Mouse (Mus musculus) mesoderm, embryonic 11.5 days (tissue): ENCODE results near the gene Etv6.
"Not testable (repeated sequence)": the region's sequence is repeated elsewhere in the genome, so short reads cannot be mapped to it uniquely, and the experiment has no call there.

Source experiments
- DNase-seq: peaks from one replicate; pipeline ENCODE4 v3.0.0-alpha.2; 2012; ENCODE audit warnings: low read depth, low spot score

Gene Etv6

DNA sequence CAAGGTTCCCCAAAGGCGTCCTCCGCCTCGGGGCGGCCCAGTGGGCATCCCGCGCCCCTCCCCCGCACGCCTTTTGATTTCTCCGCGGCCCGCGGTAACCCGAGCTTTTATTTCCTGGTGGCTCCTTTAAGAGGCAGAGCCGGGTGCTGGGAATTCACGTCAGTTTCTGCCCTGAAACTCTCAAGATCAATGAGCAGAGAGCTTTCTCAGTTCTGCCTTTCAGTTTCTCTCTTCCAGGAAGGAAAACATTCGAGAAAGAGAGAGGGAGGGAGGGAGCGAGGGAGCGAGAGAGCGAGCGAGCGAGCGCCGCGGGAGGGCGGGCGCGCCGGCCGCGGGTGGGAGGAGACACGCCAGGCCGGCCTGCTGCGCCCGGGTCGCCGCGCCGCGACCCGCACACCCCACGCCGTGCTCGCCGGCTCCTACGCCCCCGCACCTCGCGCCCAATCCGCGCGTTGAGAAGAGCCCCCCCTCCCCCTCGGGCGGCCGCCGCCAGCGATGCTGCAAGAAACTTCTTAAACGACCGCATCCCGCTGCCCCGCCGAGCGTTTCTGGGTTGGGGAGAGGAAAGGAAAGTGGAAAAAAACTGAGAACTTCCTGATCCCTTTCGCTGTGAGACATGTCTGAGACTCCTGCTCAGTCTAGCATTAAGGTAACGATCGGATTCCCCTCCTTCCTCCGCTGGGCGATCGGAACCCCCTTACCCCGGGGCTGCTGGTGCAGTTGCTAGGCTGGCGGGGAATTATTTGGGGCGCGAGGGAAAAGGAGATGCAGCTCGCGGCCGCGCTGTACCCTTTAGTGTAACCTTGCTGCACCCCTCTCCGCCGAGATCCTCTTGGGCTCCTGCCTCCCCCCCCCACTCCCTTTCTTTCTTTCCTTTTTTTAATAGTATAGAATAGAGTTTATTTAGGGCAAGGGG, at the start of gene Etv6:
Gene Etv6, plus strand, starts transcription at position 211 of the 916 bp plus-strand sequence.
- DNase-seq = peak; percentile 87

DNA sequence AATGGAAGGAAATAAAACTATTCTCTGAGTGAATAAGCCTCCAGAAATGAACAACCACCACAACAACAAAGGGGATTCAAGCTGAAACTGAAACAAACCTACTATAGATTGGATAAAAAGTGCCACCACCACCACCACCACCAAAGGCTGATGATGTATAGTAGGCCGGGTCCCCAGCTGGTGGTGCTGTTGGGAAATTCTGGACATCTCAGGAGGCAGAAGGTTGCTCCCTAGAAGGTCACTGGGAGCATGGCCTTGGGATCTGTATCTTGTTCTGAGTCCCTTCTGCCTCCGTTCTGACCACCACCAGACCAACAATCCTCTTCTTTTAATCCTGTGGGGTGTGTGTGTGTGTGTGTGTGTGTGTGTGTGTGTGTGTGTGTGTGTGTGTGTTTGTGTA, 49.3 kb upstream of the Etv6 start:
- no peak for DNase-seq

GRCm38 (mm10) chr6:133987068-133987591, 48.4 kb upstream of the Etv6 start:
- DNase-seq = no peak

- no peak for DNase-seq
Observed at GRCm38 (mm10) chr6:133988011-133988410, 47.5 kb upstream of the Etv6 start.

- DNase-seq = no peak
Observed at GRCm38 (mm10) chr6:133997461-133997860, 38.0 kb upstream of the Etv6 start.

- no peak for DNase-seq
Observed at GRCm38 (mm10) chr6:133997935-133998334, 37.6 kb upstream of the Etv6 start.

DNA sequence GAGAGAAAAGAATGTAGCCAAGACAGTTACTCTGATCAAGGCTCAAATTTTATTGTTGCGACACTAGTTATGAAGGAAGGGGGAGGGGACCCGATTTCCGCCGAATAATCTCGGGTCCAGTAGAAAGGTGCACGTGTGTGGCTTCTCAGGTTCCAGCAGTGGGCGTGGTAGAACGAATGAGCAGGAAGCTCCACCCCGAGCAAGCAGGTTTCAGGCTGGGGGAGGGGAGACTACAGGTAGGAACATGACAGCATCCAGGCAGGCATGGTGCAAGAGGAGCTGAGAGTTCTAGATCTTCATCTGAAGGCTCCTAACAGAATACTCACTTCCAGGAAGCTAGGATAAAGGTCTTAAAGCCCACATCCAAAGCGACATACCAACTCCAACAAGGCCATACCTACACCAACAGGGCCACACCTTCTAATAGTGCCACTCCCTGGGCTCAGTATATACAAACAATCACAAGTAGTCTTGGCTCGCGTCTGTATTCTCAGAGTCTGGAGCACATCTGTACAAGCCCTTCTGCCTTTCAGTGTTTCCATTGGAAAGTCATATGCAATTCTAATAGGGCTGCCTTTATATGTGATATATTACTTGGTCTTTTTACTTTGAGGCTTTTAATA, 20.9 kb upstream of the Etv6 start:
- not testable (repeated sequence) for DNase-seq

DNA sequence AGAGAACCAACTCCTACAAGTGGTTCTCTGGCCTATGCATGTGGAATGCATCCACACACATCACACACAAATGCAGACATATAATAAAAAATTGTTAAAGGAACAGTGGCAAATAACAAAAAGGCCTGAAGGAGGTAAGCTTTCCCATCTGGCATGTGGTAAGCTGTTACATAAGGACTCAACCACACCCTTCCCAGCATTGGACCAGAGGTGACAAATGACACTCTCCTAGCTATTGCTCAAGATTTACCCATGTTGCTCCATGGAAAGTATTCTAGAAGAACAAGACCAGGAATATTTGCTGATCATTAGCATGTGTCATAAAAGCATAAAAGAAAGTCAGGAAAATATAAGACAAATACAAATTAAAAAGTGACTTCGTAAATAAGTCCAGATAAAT, 16.7 kb upstream of the Etv6 start:
- no peak for DNase-seq

- DNase-seq = no peak
Observed at GRCm38 (mm10) chr6:134020821-134021220, 14.7 kb upstream of the Etv6 start.

DNA sequence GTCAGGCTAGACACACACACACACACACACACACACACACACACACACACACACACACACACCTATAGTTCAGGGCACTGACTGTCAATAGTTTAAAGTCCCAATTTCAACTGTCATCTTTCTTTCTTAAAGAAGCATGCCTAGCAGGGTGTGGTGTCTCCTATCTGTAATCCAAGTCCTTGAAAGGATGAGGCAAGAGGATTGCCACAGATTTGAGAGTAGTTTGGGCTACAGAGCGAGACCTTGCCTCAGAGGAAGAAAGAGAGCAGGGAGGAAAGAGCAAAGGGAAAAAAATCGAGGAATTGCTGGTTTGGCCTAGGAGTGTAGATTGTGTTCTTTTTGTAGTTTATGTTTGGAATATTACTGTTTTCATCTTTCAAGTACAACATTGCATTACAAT, 9.2 kb upstream of the Etv6 start:
- no peak for DNase-seq

GRCm38 (mm10) chr6:134027022-134027421, 8.5 kb upstream of the Etv6 start:
- DNase-seq = no peak

GRCm38 (mm10) chr6:134032451-134032850, 3.0 kb upstream of the Etv6 start:
- DNase-seq = no peak

DNA sequence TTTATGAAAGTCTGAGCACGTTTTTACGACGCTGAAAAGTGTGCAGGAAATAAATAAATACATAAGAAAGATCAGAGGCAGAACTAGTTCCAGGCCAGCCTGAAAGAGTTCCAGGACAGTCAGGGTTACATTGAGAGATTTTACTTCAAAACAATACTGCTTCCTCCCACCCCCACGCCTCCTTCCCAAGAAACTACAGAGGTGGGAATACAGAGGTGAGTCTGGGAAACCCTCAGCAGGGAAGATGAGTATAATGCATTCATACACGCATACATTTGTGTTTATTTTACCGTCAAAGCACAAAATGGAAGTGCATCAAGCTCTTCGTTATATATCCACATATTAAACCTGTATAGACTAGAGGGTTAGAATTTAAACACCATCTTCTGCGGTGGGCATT, 1.1 kb upstream of the Etv6 start:
- no peak for DNase-seq

DNA sequence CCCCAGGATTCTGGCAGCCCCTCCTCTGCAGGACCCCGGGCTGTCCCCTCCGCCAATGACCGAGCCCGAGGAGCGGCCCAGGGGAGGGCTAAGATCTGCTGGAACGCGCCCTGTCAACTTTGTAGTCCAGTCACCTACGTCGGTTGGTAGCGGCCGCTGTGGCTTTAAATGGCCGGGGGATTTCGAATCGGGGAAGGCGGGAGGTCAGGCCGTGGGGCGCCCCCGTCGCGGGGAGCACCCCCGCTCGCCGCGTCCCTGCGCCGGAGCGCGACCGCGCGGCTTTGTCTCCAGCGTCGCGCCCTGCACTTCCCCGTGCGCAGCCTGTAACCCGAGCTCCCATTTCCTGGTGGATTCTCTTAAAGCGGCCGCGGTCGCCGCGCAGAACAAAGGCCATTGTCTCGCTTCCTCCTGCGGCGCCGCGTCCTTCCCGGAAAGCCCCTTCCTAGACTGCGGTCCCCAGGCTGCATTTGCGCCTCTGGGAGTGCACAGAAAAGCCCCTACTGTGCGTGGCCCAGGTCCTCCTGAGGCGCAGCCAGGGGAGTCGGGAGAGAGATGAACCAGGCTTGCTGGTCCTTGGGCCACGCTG, 503 bp upstream of the Etv6 start:
- DNase-seq = peak; percentile 90

GRCm38 (mm10) chr6:134036491-134036911, 1.0 kb downstream of the Etv6 start:
- DNase-seq = no peak

DNA sequence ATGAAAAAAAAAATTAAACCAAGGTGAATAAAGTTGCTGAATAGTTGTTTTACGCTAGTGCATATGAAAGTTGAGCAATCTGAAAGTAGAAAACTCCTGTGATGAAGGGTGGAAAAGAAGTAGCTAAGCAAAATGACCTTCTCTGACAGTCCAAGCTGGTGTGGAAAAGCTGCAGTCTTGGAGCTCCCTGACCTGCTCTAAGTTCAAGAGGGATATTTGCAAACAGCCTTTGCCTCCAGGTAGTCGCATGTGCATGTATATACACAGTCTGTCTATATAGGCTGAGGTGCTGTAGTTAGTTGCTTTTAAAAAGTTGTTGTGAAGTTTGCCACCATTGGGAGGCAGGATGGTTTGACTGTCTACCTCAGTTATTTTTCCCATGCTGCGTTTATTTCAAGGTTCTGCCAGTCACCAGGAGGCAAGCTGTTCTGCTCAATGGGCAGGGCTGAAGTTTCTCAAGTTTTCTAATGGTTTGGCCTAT, 1.5 kb downstream of the Etv6 start:
- no peak for DNase-seq

DNA sequence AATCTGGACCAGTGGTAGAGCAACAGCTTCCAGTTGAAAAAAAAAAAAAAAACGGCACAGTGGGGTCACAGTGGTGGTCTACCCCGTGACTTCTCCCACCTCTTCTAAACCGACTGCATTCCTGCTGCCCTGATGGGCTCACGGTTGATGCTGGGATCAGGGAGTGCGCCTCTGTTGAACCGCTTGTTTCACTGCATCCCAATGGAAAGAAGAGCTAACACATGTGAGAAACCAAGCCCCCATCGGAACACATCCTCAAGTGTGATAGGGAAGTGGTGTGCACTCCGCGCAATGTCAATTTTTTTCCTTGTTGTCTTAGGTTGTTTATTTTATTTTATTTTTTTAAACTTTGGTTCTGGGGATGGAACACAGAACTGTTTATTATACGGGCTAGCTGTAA, 2.5 kb downstream of the Etv6 start:
- DNase-seq = no peak

GRCm38 (mm10) chr6:134038881-134039280, 3.4 kb downstream of the Etv6 start:
- no peak for DNase-seq

GRCm38 (mm10) chr6:134039351-134039750, 3.9 kb downstream of the Etv6 start:
- DNase-seq = no peak

DNA sequence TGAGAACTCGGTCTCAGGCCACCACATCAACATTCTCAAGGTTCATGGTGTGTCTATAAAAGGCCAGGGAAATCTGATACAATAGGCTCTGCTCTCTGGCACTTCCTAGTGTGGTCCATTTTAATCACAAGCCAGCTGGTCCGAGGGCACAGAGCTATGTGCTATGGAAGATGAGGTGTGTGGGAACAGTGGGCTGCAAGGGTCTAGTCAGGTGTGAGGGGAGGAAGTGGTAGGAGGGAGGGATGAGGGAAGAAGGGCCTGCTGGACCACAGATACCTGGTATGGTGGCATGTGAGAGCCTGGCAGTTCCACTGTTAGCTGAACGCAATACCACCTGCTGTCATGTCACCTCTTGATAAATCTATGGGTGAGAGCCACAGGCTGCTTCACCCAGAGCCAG, 4.8 kb downstream of the Etv6 start:
- DNase-seq = no peak

DNA sequence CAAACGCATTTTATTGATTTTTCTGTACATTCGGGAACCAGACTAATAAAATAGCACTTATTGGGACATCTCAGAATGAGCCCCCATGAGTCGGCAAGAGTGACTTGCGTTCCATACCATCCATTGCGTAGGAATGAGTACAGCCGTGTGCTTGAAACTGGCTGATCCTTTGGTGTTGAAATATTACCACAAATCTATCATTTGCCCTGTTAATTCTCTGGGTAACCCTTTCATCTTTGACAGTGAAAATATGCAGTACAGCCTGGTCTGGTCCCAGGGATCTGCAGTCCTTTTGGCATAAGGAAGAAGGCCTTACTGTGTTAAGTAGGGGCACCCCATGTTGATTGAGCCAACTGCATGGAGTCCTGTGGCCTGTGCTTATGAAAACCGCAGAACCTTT, 5.8 kb downstream of the Etv6 start:
- no peak for DNase-seq

- DNase-seq = no peak
Observed at GRCm38 (mm10) chr6:134041916-134042315, 6.4 kb downstream of the Etv6 start.
